Mouse (Mus musculus) cerebellum, adult 18-20 months (tissue): ENCODE results near the gene Slc6a15.
A peak's percentile ranks its signal among the peaks of the same experiment; 100 is the strongest.

Source experiments
- DNase-seq, 2 experiments: peaks; one replicate each; pipeline ENCODE4 v3.0.0; 2021

Gene Slc6a15

GRCm38 (mm10) chr10:103367371-103368295 lies at the start of gene Slc6a15:
Gene Slc6a15, plus strand, starts transcription at chr10:103367783.
- peak; percentile 75 to 78 for DNase-seq

GRCm38 (mm10) chr10:103321941-103322340 lies 45.6 kb upstream of the Slc6a15 start:
- DNase-seq: peak; percentile 28 to 35

- no peak for DNase-seq
These were observed 44.2 kb upstream of the Slc6a15 start for GRCm38 (mm10) chr10:103323386-103323785.

GRCm38 (mm10) chr10:103334306-103334705 lies 33.3 kb upstream of the Slc6a15 start:
- no peak for DNase-seq

- no peak for DNase-seq
These were observed 27.7 kb upstream of the Slc6a15 start for GRCm38 (mm10) chr10:103339928-103340327.

GRCm38 (mm10) chr10:103346797-103347196 lies 20.8 kb upstream of the Slc6a15 start:
- DNase-seq: no peak

GRCm38 (mm10) chr10:103368296-103369080 lies 905 bp downstream of the Slc6a15 start:
- peak; percentile 66 to 73 for DNase-seq

GRCm38 (mm10) chr10:103369081-103369420 lies 1.5 kb downstream of the Slc6a15 start:
- DNase-seq: peak; percentile 77 to 90

GRCm38 (mm10) chr10:103402171-103402570 lies 34.6 kb downstream of the Slc6a15 start:
- peak; percentile 31 to 40 for DNase-seq

- DNase-seq: no peak
These were observed 60.1 kb downstream of the Slc6a15 start for GRCm38 (mm10) chr10:103427717-103428116.

GRCm38 (mm10) chr10:103442588-103442987 lies 75.0 kb downstream of the Slc6a15 start:
- DNase-seq: no peak

- peak; percentile 13 to 23 for DNase-seq
These were observed 75.5 kb downstream of the Slc6a15 start for GRCm38 (mm10) chr10:103443070-103443469.

GRCm38 (mm10) chr10:103448340-103448739 lies 80.8 kb downstream of the Slc6a15 start:
- no peak for DNase-seq

GRCm38 (mm10) chr10:103457896-103458295 lies 90.3 kb downstream of the Slc6a15 start:
- DNase-seq: no peak
